Mouse (Mus musculus) monocyte, adult 2 months (primary cell): ENCODE measurements around the gene Arhgef12.
"Not testable (repeated sequence)": the region's sequence is repeated elsewhere in the genome, so short reads cannot be mapped to it uniquely, and the experiment has no call there.

Source experiments
- DNase-seq, 2 experiments: peaks; one replicate each; pipeline ENCODE4 v3.0.0; 2022; ENCODE audit warnings: low spot score in 2 of 2, low read depth in 1 of 2

Gene Arhgef12

DNA sequence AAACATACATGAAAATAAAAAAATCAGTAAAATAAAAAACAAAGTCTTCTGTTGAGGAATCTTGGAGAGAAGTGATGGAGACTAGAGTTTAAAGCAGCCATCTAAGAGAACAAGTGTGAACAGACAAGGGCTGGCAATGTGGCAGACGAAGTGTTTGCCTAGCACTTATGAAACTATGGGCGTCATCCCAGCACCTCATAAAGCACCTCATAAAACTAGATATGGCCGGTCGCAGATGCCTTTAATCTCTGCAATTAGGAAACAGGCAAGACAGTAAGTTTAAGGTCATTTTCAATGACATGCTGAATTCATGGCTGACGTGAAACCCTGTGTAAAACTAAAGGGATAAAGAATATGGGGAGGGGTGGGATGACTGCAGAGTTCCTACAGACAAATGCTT is 103.2 kb downstream of the Arhgef12 start:
- no peak for DNase-seq

DNA sequence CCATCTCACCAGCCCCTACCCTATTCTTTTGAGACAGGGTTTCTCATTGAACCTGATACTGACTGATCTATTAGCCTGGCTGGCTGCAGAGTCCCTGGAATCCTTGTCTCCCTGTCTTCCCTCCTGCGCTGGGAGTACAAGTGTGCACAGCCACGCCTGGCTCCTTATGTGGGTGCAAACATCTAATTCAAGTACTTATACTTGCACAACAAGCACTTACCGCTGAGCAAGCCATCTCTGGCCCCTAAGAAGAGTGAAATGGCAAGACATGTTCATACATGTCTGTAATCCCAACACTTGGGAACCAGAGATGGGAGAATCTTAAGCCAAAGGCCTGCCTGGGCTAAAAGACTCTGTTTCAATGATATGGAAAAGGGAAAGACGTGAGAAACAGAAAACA is 104.0 kb downstream of the Arhgef12 start:
- no peak for DNase-seq

DNA sequence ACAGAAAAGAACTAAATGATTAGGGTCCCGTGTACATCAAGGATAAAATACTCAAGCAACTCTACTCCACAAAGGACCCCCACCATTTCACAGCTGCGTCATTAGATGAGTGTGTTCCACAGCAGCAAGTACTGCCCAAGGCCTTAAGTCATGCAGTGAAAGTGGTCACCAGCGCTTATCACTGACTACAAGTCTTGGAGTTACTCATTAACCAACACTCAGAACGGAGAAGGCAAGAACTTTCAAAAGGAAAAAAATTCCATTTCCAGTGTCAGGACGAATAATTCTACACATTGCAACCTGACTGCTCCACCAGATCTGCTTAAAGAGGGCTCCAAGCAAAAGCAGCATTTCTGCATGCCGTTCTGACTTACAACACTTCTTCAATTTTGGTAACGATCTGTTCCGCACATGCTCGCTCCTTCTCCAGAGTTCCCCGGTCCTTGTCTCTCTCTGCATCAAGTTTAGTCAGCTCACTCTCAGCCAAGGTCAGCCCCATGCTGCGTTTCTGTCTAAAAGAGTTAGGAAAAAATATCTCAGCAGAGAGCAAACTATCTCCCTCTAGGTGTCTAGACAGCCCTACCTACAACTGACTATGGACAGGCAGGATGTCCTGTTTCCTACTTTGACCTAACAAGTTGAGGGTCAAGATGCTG is 106.3 kb downstream of the Arhgef12 start:
- DNase-seq, result no peak

DNA sequence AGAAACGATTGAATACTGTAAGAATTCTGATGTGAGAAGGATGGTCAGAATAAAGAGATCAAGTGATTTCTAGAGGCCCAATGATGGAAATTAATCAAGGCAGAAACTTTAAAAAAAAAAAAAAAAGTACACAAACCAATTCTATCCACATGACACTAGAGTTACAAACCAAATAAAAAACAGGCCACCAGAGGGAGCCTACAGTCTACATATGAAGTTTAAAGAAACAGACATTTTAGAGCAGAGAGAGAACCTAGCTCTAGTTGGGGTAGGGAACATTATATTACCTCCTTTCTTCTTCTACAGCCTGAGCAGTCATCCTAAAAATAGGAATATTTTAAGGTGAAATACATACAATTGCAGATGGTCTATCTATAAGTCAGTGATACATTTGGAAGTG is 107.0 kb downstream of the Arhgef12 start:
- no peak for DNase-seq

DNA sequence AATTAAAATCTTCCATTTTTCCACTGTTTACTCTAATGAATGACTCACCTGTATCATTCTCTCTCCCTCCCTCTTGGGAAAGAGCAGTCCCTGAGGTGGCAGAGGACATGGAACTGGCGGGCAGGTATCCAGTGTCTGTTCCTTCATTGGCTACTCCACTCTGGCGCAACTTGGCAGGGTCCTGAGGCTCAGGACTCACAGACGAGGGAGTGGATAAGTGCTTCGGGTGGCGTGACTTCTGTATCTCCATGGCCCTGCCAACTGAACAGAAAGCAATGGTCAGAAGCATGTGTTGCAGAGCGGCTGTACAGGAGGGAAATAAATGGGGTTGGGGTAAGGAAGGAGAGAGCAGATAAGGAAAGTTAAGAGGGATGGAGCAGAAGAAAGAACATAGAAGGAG is 109.5 kb downstream of the Arhgef12 start:
- no peak for DNase-seq

DNA sequence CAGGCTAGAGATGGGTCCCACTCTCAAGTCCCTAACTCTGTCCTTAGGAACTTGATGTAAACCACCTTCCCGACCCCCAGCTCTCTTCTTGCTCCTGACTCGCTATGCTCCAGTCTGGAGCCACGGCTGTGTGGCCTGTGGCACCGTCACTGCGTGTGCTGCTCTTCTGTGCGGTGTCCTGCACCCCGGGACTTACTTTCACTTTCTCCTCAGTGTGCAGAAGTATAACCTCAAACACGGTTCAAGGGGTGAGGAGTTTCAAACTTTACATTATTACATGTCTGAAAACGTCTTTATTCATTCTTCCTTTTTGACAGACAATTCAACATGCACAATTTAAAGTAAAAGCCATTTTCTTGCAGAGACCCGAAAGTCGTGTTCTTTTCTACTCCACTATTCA is 111.7 kb downstream of the Arhgef12 start:
- DNase-seq, result no peak

DNA sequence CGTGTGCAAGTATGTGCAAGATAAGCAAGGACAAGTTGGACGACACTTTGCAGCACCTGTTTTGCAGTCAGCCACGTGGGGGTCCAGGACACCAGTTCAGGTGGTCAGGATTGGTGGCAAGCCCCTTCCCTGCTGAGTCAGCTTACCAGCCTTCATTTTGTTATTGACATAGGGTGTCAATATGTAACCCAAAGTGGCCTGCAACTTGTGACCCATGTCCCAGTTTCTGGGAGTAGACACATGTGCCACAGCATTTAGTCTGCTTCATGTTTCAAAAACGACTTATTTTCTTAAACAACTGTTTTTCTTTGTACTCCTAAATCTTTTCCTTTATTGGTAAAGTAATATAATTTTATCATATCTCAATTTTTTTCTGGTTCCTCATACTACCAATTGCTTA is 112.3 kb downstream of the Arhgef12 start:
- DNase-seq, result no peak

DNA sequence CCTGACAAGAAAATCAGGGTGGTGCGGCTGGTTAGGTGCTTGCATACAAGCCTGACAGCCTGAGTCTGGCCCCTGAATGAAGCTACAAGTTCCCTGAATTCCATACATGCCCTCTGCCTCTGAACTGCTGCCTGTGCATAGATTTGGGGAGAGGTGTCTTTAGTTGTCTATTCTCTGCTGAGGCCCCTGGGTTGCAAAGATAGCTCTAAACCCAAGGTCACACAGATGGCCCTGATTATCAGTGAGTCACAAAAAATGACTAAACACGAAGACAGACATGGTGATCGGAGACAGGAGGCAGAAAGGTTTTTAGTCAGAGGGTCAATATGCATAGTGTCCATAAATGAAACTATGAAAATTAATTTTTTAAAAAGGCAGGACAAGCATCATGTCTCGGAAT is 113.4 kb downstream of the Arhgef12 start:
- DNase-seq, result no peak

DNA sequence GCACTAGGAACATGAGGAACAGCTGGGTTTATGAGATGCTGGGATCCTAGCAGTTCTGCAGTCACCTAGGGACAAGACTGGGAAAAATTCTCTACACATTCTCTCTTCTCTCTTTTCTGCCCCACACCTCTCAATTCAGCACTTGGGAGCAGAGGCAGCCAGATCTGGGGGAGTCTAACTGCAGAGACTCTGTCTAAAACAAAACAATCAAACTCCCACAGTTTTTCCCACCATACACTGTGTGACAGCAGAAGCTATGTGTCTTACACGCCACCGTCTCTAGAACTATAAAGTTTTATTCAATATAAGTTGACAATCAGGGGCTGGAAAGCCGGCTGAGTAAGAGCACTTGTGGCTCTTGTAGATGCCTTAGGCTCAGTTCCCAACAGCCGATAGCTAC is 119.1 kb downstream of the Arhgef12 start:
- DNase-seq, result no peak

DNA sequence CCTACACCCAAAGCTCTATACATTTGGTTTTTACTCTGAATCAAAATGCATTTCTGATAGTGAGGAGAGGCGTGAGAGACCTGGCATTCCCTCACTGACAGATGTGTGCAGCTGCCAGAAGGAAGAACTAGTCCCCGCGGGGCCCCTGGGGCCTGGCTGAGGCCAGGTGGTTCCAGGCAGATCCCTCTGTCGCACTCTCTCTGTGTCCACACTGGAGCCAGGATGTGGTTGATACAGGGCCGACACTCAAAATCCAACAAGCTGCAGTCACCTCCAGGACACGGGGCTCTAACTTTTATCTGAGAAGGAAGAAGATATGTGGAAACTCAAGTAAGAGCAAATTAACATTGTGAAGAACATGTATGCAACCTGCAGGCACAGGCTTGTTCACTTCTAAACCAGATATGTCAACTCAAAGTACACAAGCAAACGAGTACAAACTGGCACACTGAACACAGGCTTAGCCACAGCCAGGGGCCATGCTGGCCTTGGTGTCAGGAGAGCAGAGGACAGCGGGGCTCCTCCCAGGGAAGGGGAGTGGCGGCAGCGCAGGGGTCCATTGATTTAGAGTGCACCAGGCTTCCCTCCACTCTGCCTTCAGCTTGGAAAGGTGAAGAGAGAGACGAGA is 138.0 kb downstream of the Arhgef12 start:
- no peak for DNase-seq

DNA sequence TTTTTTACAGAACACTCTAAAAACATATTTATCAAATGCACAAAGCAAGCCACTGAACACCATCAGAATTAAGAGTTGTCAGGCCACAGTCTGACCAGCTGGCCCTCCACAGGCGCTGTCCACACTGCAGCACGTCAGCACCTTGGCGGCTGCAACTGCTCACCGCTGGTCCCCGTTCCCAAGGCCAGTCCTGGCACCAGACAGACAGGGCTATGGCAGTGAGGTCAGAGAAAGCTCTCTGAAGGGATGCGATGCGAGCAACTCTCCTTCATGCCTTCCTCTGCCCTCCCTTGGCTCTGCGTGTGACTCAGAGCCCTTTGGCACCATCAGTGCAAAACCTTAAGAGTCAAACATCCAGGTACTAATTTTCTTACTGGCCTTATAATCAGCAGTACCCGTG is 139.3 kb downstream of the Arhgef12 start:
- DNase-seq, result no peak

DNA sequence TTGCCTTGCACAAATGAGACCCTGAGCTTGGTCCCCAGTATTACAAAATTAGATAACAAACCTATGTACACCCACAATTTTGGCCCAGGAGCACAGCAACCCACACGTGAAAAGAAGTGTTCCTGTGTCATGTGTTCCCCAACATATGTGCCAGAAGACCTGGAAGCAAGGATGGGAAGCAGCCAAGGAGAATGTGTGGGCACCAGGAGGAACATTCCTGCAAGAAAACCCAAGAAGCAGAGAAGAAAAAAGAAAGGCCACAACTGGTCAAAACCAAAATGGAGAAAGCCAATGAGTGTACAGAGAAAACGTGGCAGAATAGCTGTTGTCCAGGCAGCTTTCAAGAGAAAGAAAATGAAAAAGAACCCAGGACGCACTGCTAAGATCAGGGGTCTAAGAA is 142.2 kb downstream of the Arhgef12 start:
- DNase-seq, result not testable (repeated sequence)

DNA sequence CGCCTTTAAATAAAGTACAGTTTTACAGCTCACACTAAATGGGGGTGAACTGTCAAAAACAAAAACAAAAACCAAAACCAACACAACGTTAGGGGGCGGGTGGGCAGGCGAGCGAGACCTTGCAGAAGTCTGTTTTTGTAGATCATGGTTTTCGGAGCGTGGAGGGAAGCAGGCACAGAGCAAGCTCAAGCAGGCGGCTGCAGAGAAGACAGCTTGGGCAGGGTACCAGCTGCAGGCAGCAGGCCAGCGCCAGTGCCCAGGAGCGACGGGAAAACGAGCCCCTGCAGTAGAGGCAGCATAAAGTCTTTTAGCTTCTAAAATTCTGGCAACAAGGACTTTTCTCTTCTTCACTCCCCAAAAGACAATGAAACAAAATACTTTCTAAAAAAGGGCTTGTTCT is 142.7 kb downstream of the Arhgef12 start:
- DNase-seq, result no peak

DNA sequence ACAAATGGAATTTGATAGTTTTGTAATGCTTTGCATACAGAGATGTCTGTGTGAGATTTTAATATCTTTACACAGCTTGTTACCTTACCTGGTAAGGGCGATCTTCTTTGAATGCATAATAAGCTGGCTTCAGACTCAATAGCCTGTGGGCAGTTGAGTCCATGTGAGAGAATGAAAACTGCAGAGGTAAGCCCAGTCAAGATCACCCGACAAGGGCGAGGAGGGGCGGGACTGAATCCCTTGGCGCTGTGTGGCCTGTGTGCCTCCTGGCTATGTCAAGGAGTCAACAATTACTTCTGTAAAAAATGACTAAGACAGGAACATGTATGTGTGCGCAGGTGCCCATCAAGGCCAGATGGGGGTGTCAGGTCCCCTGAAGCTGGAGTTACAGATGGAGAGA is 144.5 kb downstream of the Arhgef12 start:
- no peak for DNase-seq

DNA sequence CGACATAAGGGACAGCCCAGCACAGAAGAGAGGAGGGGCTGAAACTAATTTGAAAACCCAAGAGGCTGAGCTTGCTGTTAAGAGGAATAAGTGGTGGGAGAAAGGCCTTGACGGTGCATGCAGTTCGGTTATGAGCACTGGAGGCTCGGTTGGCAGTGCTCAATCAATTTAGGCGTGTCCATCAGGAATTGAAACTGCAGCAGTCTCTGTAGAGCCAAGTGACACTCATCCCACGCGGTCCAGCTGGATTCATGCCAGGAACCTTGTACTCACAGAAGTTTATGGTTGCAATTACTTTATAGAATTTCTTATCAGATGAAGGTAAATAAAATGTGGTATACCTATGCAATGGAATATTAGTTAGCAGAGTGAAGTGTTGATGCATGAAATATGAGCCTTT is 148.6 kb downstream of the Arhgef12 start:
- DNase-seq, result no peak

DNA sequence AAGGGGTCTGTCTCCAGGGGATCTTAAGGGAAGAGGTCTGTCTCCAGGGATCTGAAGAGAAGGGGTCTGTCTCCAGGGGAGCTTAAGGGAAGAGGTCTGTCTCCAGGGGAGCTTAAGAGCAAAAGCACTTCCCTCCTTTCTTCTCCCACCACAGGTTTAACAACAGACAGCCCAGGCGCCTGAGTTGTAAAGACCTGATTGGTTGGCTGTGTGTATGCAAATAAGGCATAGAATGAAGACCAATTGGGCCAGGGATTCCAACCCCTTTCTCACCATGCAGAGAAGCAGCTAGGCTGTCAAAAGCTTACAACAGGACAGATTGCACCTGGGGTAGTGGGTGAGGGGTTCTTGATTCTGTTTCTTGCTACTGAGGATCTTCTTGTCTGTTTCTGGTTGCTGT is 158.7 kb downstream of the Arhgef12 start:
- DNase-seq, result no peak

DNA sequence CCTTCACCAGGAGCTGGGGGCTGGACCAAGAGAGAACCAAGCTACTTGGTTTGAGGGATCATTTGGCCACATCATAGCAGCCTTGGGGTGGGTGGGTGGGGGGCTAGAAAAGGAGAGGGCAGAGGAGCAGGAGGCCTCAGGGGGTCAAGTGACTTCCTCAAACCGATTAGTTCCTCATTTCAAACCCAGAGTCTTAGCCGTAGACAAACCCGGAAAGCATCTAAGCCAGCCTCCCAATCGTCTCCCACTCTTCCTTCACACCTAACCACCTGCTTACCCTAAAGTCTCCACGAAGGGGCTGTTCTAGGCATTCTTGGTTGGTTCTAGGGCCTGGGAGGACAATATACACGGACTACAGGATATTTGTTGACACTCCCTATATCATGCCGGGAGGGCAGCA is 161.9 kb downstream of the Arhgef12 start:
- no peak for DNase-seq

DNA sequence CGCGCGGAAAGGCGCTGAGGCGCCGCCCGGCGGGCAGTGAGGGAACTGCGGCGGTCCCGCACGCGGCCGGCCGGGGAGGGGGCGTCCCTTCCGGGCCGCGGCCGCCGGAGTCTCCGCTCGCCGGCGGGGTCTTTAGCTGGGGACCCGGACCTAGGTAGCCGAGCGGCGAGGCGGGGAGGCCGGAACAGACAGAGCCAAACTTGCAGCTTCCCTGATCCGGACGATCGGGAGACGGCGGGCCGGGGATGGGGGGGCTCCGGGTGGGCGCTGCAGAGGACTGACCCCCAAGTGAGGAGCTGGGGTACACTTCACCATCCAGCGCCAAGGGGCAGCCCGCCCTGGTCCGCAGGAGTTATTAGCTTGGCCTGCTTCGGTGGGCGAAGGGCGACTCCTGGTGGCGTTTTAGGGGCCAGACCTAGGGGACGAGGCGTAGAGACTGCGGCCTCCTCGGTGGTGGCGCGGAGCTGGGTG is 162.5 kb downstream of the Arhgef12 start:
- peak; percentile 35 to 62 for DNase-seq

DNA sequence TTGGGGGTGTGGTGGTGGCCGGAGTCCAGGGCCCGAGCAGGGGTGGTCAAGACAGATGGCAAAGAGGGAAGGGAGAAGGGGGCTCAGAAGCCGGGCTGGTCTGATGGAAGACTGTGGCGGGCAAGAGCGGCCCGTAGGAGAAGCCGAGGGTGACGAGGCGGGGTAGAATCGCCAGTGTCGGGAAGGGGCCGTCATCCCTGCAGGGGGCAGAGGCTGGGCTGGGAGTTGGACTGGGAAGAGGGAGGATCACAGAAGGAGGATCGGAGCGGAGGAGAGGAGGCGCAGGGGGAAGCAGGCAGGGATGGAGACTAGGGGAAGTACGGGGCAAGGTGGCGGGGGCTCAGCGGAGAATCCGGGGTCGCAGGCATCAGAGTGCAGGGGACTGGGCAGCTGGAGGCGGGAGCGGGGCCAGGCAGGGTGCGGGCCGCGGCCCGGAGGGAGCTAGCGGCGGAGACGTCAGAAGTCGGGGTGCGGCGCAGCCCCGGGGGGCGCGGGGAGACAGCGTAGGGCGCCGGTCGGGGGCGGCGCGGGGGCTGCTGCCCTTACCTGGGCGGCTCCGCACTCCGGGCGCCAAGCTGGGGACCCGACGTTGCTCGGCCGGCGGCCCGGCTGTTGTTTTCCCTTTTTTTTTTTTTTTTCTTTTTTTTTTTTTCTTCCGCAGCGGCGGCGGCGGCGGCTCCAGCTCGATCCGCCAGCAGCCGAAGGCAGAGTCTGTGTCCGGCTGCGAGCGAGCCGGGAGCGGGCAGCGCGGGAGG is 163.1 kb downstream of the Arhgef12 start, which contains the start of gene Grik4:
TSS of gene Grik4 (minus strand) at position 713 of the 755 bp plus-strand sequence.
- no peak for DNase-seq

DNA sequence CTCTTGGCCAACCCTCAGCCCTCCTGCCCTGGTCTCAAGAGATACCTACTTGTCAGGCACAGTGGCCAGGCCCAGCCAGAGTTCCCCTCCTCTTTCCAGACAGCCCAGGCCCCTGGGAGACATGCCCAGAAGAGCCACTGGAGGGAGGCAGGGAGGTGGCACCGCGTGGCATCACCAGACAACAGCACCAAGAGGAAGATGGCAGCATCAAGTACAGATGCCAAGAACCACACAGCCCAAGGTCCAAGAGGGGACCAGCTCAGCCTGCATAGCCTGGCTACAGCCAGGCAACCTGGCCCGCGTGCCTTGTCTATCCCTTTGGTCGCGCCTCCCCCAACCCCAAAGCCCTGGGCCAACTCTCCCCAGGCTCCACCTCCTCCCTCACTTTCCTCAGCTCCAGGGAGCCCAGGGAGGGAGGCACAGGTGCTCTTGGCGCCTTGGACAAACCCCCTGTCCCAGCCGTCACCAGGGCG is 163.9 kb downstream of the Arhgef12 start:
- no peak for DNase-seq

DNA sequence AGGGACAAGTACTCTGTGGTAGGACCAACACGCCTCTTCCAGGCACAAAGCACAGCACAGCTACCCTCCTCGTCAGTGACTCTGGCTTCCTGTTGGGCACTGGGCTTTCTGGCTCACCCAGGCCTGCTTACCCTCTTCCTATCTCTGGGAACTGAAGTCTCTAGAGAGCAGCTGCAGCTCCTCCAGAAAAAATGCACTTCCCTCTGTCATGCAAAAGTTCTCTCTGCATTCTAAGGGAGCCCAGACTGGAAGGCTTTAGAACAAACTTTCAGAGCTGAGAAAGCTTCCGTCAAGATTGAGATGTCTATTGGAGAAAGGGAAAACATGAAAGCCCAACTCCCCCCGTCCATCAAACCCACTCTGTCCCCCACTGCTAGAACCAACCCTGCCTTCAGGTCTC is 164.9 kb downstream of the Arhgef12 start:
- DNase-seq, result no peak

DNA sequence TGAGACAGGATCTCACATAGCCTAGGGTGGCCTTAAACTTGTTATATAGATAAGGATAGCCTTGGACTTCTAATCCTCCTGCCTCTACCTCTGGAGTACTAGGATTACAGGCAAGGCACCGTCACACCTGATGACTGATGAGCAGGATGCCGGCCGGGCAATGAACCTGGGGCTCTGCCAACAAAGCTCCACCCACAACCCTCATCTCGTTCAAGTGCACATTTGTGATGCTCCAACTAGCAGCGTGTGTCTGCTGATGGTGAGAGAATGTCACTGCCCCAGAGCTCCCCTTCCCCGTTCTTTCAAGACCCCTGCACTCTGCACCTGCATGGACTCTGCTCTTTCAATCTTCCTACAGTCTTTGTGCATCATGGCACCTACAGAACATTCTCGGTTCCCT is 174.9 kb downstream of the Arhgef12 start:
- DNase-seq, result no peak
